Mouse (Mus musculus): ENCODE measurements at regions not wholly inside any gene's neighbourhood (a gene's known extent, or its start where the extent isn't known, plus 50 kb on each side); places are given as distances from the start of the nearest gene placed in this dataset.

DNA sequence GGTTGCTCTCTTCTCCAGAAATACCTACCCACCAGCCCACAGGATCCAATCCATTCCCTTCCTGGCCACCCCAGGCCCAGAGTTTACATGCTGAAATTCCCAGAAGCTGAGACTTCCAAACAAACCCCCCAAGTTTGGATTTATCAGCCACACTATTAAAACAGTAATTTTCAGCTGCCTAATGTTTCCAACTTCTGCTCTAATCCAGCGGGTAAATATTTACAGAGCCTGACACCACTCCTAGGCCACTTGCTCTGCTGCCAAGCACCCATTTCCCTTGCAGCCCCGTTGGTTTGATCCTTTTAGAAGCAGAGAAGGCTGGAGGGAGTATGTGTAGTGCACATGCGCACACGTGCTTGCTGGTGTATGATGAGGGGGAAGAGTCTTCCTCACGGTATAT is 99.1 kb upstream of the Pja1 start:
- no peak for TF ChIP-seq CTCF (IDR thresholded peaks at IDR 0.05; ENCODE audit: borderline replicate concordance, extremely low read depth, insufficient read depth, insufficient read length)
- no peak for TF ChIP-seq POLR2A (IDR thresholded peaks at IDR 0.05; ENCODE audit: borderline replicate concordance, extremely low read depth, insufficient read depth, insufficient read length, poor library complexity, severe bottlenecking)

All from brain, embryonic 14.5 days (tissue).